Mouse (Mus musculus): ENCODE results near the gene Paxx.

- no peak for TF ChIP-seq CTCF (IDR thresholded peaks at IDR 0.05; ENCODE audit: extremely low read depth, insufficient read length, insufficient replicate concordance, low read depth, low read length)
- no peak for TF ChIP-seq POLR2A (IDR thresholded peaks at IDR 0.05; ENCODE audit: low read depth, low read length)
These were observed 2.7 kb upstream of the Paxx start for GRCm38 (mm10) chr2:25463630-25464029.

Measured in small intestine, adult 2 months (tissue).